Mouse (Mus musculus) heart, adult 2 months (tissue): ENCODE results near the gene Pon3. TPM values are rescaled to one million over a fixed set of nuclear protein-coding genes. Genes with fewer than 3 reads are reported as not detected.

Experiments
- DNase-seq, 2 experiments: peaks; one replicate each; pipeline ENCODE4 v3.0.0; 2021
- H3K27ac ChIP-seq: fragments of 200-600 bp; 2 replicates; pipeline ENCODE4 v1.8.1; 2022
- H3K27me3 ChIP-seq: fragments of 200-500 bp; 2 replicates; pipeline ENCODE4 v1.6.1; 2012; ENCODE audit warnings: mild to moderate bottlenecking, low read length, inconsistent platforms, mixed read lengths; ENCODE audit not compliant: control insufficient read depth, insufficient read depth
- H3K36me3 ChIP-seq: fragments of 200-500 bp; 2 replicates; pipeline ENCODE4 v1.6.1; 2012; ENCODE audit warnings: low read length, inconsistent platforms; ENCODE audit not compliant: control insufficient read depth, insufficient read depth
- H3K4me1 ChIP-seq: fragments of 200-500 bp; 2 replicates; pipeline ENCODE4 v1.6.1; 2011; ENCODE audit warnings: low read length; ENCODE audit not compliant: control insufficient read depth, insufficient read depth
- H3K4me3 ChIP-seq: fragments of 200-600 bp; 2 replicates; pipeline ENCODE4 v1.8.1; 2022
- H3K79me2 ChIP-seq: fragments of 200-500 bp; replicated peaks from 2 replicates; pipeline ENCODE4 v1.6.1; 2012; ENCODE audit warnings: mild to moderate bottlenecking, inconsistent platforms, low read length, moderate library complexity, mixed read lengths; ENCODE audit not compliant: control insufficient read depth, insufficient read depth
- H3K9ac ChIP-seq: fragments of 200-500 bp; 2 replicates; pipeline ENCODE4 v1.6.1; 2012; ENCODE audit warnings: low read depth, mild to moderate bottlenecking, control low read depth, inconsistent platforms, low read length, mixed read lengths
- CTCF ChIP-seq: fragments of 200-600 bp; IDR thresholded peaks from 2 replicates; pipeline ENCODE4 v1.8.1; 2022; ENCODE audit warnings: antibody characterized with exemption, mild to moderate bottlenecking, moderate library complexity
- EP300 ChIP-seq: fragments of 200-500 bp; IDR thresholded peaks from 2 replicates; pipeline ENCODE4 v1.6.1; 2011; ENCODE audit warnings: low read depth, low read length, control low read depth; ENCODE audit not compliant: insufficient read depth
- POLR2A ChIP-seq: fragments of 200-500 bp; IDR thresholded peaks from 2 replicates; pipeline ENCODE4 v1.6.1; 2011; ENCODE audit warnings: mild to moderate bottlenecking, low read depth, low read length, control low read depth; ENCODE audit not compliant: insufficient read depth
- WGBS: fragments of 180-500 bp; shearing (Covaris S2); methylation state at CpG from one replicate; pipeline ENCODE4 v1.1.7; 2018; 5-methylcytosine and 5-hydroxymethylcytosine counted together
- intact Hi-C: fragments of 180-260 bp; cut with DNase I; formaldehyde crosslinking; loops from one replicate; pipeline ENCODE4 v1.15.1; 2025
- polyA plus RNA-seq: library from polyadenylated mRNA; depleted of rRNA; stranded (reverse); fragments of >200 nt; gene quantifications from 2 replicates; pipeline ENCODE4 v1.2.3, GENCODE M21; 2012
- total RNA-seq, 2 experiments: library from RNA; stranded (reverse); gene quantifications; 2 replicates each; pipeline ENCODE4 v1.2.3; 2021

The Pon3 gene
- total and polyA plus RNA-seq, 3 experiments: 16.5 to 22.6 (median 21.4) TPM

GRCm38 (mm10) chr6:5188036-5188435 lies 68.0 kb downstream of the Pon3 start:
- 88% methylated on average over 5 of the region's 5 CpGs for WGBS
- no peak overlapping the region for H3K9ac ChIP-seq
- H3K27me3 ChIP-seq: no peaks in the 10 kb centered on the region
- H3K4me3 ChIP-seq: no peak overlapping the region
- no peak for DNase-seq
- H3K27ac ChIP-seq: no peak overlapping the region
- no peaks in the 10 kb centered on the region for H3K4me1 ChIP-seq
- TF ChIP-seq CTCF: no peak
- TF ChIP-seq EP300: no peak
- intact Hi-C loops: no loop called here
- no peaks in the 10 kb centered on the region for H3K79me2 ChIP-seq
- no peaks in the 10 kb centered on the region for H3K36me3 ChIP-seq

- no peaks in the 10 kb centered on the region for H3K27me3 ChIP-seq
- no peak overlapping the region for H3K9ac ChIP-seq
- WGBS: 90% methylated on average over 6 of the region's 6 CpGs
- H3K4me3 ChIP-seq: no peak overlapping the region
- TF ChIP-seq POLR2A: no peak
- no peak for TF ChIP-seq CTCF
- TF ChIP-seq EP300: no peak
- no peaks in the 10 kb centered on the region for H3K36me3 ChIP-seq
- intact Hi-C loops: no loop called here
- DNase-seq: no peak
- H3K4me1 ChIP-seq: no peaks in the 10 kb centered on the region
- no peak overlapping the region for H3K27ac ChIP-seq
- no peaks in the 10 kb centered on the region for H3K79me2 ChIP-seq
These were observed 68.5 kb downstream of the Pon3 start for GRCm38 (mm10) chr6:5187586-5187985.

- H3K36me3 ChIP-seq: no peaks in the 10 kb centered on the region
- H3K4me3 ChIP-seq: no peak overlapping the region
- WGBS: 76% methylated on average over 7 of the region's 7 CpGs
- no peaks in the 10 kb centered on the region for H3K79me2 ChIP-seq
- no peak for DNase-seq
- no peaks in the 10 kb centered on the region for H3K4me1 ChIP-seq
- H3K27me3 ChIP-seq: no peaks in the 10 kb centered on the region
- TF ChIP-seq EP300: no peak
- TF ChIP-seq CTCF: no peak
- no peak for TF ChIP-seq POLR2A
- no peak overlapping the region for H3K27ac ChIP-seq
- H3K9ac ChIP-seq: no peak overlapping the region
- intact Hi-C loops: no loop called here
These were observed 69.7 kb downstream of the Pon3 start for GRCm38 (mm10) chr6:5186229-5186950.

- H3K27ac ChIP-seq: no peak overlapping the region
- H3K4me3 ChIP-seq: no peak overlapping the region
- H3K36me3 ChIP-seq: no peaks in the 10 kb centered on the region
- no peak for DNase-seq
- H3K9ac ChIP-seq: no peak overlapping the region
- H3K4me1 ChIP-seq: no peaks in the 10 kb centered on the region
- intact Hi-C loops: no loop called here
- no peaks in the 10 kb centered on the region for H3K27me3 ChIP-seq
- TF ChIP-seq POLR2A (no peak), EP300 (no peak), CTCF (no peak)
- H3K79me2 ChIP-seq: no peaks in the 10 kb centered on the region
- WGBS: 79% methylated on average over 5 of the region's 5 CpGs
These were observed 75.4 kb downstream of the Pon3 start for GRCm38 (mm10) chr6:5180645-5181044.

GRCm38 (mm10) chr6:5179189-5179588 lies 76.9 kb downstream of the Pon3 start:
- Histone ChIP-seq H3K27ac (no peak overlapping the region), H3K79me2 (no peaks in the 10 kb centered on the region), H3K36me3 (no peaks in the 10 kb centered on the region), H3K4me1 (no peaks in the 10 kb centered on the region), H3K9ac (no peak overlapping the region), H3K4me3 (no peak overlapping the region), H3K27me3 (no peaks in the 10 kb centered on the region)
- intact Hi-C loops: no loop called here
- WGBS: 90% methylated on average over 6 of the region's 6 CpGs
- DNase-seq: no peak
- TF ChIP-seq POLR2A (no peak), CTCF (no peak), EP300 (no peak)

GRCm38 (mm10) chr6:5177967-5178891 lies 77.9 kb downstream of the Pon3 start:
- 63% methylated on average over 19 of the region's 19 CpGs for WGBS
- no peak overlapping the region for H3K4me3 ChIP-seq
- intact Hi-C loops: no loop called here

More at GRCm38 (mm10) chr6:5177967-5178891, 77.9 kb downstream of the Pon3 start:
- Histone ChIP-seq H3K27ac (no peak overlapping the region), H3K36me3 (no peaks in the 10 kb centered on the region), H3K27me3 (no peaks in the 10 kb centered on the region), H3K4me1 (no peaks in the 10 kb centered on the region), H3K79me2 (no peaks in the 10 kb centered on the region), H3K9ac (no peak overlapping the region)
- TF ChIP-seq POLR2A (no peak), EP300 (no peak), CTCF (no peak)
- no peak for DNase-seq
